Mouse (Mus musculus): Measurements from ENCODE around the gene Fryl. TPM values are rescaled to one million over a fixed set of nuclear protein-coding genes. Genes with fewer than 3 reads are reported as not detected.

Fryl gene
- polyA plus RNA-seq, 1 experiment, result 29.9 TPM

- no peak for DNase-seq
- TF ChIP-seq POLR2A (IDR thresholded peaks at IDR 0.05; ENCODE audit: low read depth, low read length) (no peak), CTCF (conservative IDR thresholded peaks at IDR 0.05; ENCODE audit: insufficient read depth, insufficient read length, low read depth, low read length) (no peak)
- H3K27me3 ChIP-seq (replicated peaks; ENCODE audit: control insufficient read depth, insufficient read depth, low read length), result no peaks in the 10 kb centered on the region
- no peak overlapping the region for H3K4me3 ChIP-seq (ENCODE audit: insufficient read depth, low read depth, low read length)
- H3K4me1 ChIP-seq (ENCODE audit: control insufficient read depth, insufficient read depth, low read length), result no peaks in the 10 kb centered on the region
- no peaks in the 10 kb centered on the region for H3K36me3 ChIP-seq (ENCODE audit: control insufficient read depth, insufficient read depth, low read length)
- no peak overlapping the region for H3K27ac ChIP-seq (ENCODE audit: insufficient read depth, low read depth, low read length)
- WGBS, result 91% methylated on average over 5 of the region's 5 CpGs
Observed at GRCm38 (mm10) chr5:73190164-73190563, 66.3 kb downstream of the Fryl start.

GRCm38 (mm10) chr5:73189443-73190160 lies 66.8 kb downstream of the Fryl start:
- TF ChIP-seq CTCF (conservative IDR thresholded peaks at IDR 0.05; ENCODE audit: insufficient read depth, insufficient read length, low read depth, low read length) (no peak), POLR2A (IDR thresholded peaks at IDR 0.05; ENCODE audit: low read depth, low read length) (no peak)
- Histone ChIP-seq H3K4me1 (ENCODE audit: control insufficient read depth, insufficient read depth, low read length) (no peaks in the 10 kb centered on the region), H3K27me3 (replicated peaks; ENCODE audit: control insufficient read depth, insufficient read depth, low read length) (no peaks in the 10 kb centered on the region), H3K36me3 (ENCODE audit: control insufficient read depth, insufficient read depth, low read length) (no peaks in the 10 kb centered on the region), H3K27ac (ENCODE audit: insufficient read depth, low read depth, low read length) (no peak overlapping the region), H3K4me3 (ENCODE audit: insufficient read depth, low read depth, low read length) (no peak overlapping the region)
- 83% methylated on average over 9 of the region's 9 CpGs for WGBS
- no peak for DNase-seq

- no peak for TF ChIP-seq POLR2A (IDR thresholded peaks at IDR 0.05; ENCODE audit: low read depth, low read length)
- no peak for TF ChIP-seq CTCF (conservative IDR thresholded peaks at IDR 0.05; ENCODE audit: insufficient read depth, insufficient read length, low read depth, low read length)
- no peak for DNase-seq
- H3K27ac ChIP-seq (ENCODE audit: insufficient read depth, low read depth, low read length), result no peak overlapping the region
- 71% methylated on average over 7 of the region's 7 CpGs for WGBS
- H3K4me3 ChIP-seq (ENCODE audit: insufficient read depth, low read depth, low read length), result no peak overlapping the region
- H3K4me1 ChIP-seq (ENCODE audit: control insufficient read depth, insufficient read depth, low read length), result no peaks in the 10 kb centered on the region
- no peaks in the 10 kb centered on the region for H3K36me3 ChIP-seq (ENCODE audit: control insufficient read depth, insufficient read depth, low read length)
- no peaks in the 10 kb centered on the region for H3K27me3 ChIP-seq (replicated peaks; ENCODE audit: control insufficient read depth, insufficient read depth, low read length)
Observed at GRCm38 (mm10) chr5:73188576-73188975, 67.8 kb downstream of the Fryl start.

GRCm38 (mm10) chr5:73188164-73188563 lies 68.3 kb downstream of the Fryl start:
- DNase-seq, result no peak
- H3K27ac ChIP-seq (ENCODE audit: insufficient read depth, low read depth, low read length), result no peak overlapping the region
- 85% methylated on average over 5 of the region's 5 CpGs for WGBS
- H3K4me1 ChIP-seq (ENCODE audit: control insufficient read depth, insufficient read depth, low read length), result no peaks in the 10 kb centered on the region
- no peak for TF ChIP-seq CTCF (conservative IDR thresholded peaks at IDR 0.05; ENCODE audit: insufficient read depth, insufficient read length, low read depth, low read length)
- TF ChIP-seq POLR2A (IDR thresholded peaks at IDR 0.05; ENCODE audit: low read depth, low read length), result no peak
- no peaks in the 10 kb centered on the region for H3K27me3 ChIP-seq (replicated peaks; ENCODE audit: control insufficient read depth, insufficient read depth, low read length)
- H3K36me3 ChIP-seq (ENCODE audit: control insufficient read depth, insufficient read depth, low read length), result no peaks in the 10 kb centered on the region
- H3K4me3 ChIP-seq (ENCODE audit: insufficient read depth, low read depth, low read length), result no peak overlapping the region

- Histone ChIP-seq H3K36me3 (ENCODE audit: control insufficient read depth, insufficient read depth, low read length) (no peaks in the 10 kb centered on the region), H3K27ac (ENCODE audit: insufficient read depth, low read depth, low read length) (peak overlapping the region; percentile 16; the same call in 1 of the 2 replicates), H3K4me3 (ENCODE audit: insufficient read depth, low read depth, low read length) (no peak overlapping the region), H3K4me1 (ENCODE audit: control insufficient read depth, insufficient read depth, low read length) (no peaks in the 10 kb centered on the region), H3K27me3 (replicated peaks; ENCODE audit: control insufficient read depth, insufficient read depth, low read length) (no peaks in the 10 kb centered on the region)
- no peak for DNase-seq
- TF ChIP-seq CTCF (conservative IDR thresholded peaks at IDR 0.05; ENCODE audit: insufficient read depth, insufficient read length, low read depth, low read length), result no peak
- no peak for TF ChIP-seq POLR2A (IDR thresholded peaks at IDR 0.05; ENCODE audit: low read depth, low read length)
- WGBS, result 37% methylated on average over 5 of the region's 5 CpGs
Observed at GRCm38 (mm10) chr5:73186912-73187311, 69.5 kb downstream of the Fryl start.

- no peak overlapping the region for H3K4me3 ChIP-seq (ENCODE audit: insufficient read depth, low read depth, low read length)
- no peaks in the 10 kb centered on the region for H3K27me3 ChIP-seq (replicated peaks; ENCODE audit: control insufficient read depth, insufficient read depth, low read length)
- H3K36me3 ChIP-seq (ENCODE audit: control insufficient read depth, insufficient read depth, low read length), result no peaks in the 10 kb centered on the region
- no peak overlapping the region for H3K27ac ChIP-seq (ENCODE audit: insufficient read depth, low read depth, low read length)
- WGBS, result 59% methylated on average over 4 of the region's 4 CpGs
- no peaks in the 10 kb centered on the region for H3K4me1 ChIP-seq (ENCODE audit: control insufficient read depth, insufficient read depth, low read length)
- DNase-seq, result no peak
- TF ChIP-seq CTCF (conservative IDR thresholded peaks at IDR 0.05; ENCODE audit: insufficient read depth, insufficient read length, low read depth, low read length) (no peak), POLR2A (IDR thresholded peaks at IDR 0.05; ENCODE audit: low read depth, low read length) (no peak)
Observed at GRCm38 (mm10) chr5:73185424-73185823, 71.0 kb downstream of the Fryl start.

GRCm38 (mm10) chr5:73182701-73183447 lies 73.5 kb downstream of the Fryl start:
- Histone ChIP-seq H3K36me3 (ENCODE audit: control insufficient read depth, insufficient read depth, low read length) (no peaks in the 10 kb centered on the region), H3K27ac (ENCODE audit: insufficient read depth, low read depth, low read length) (no peak overlapping the region), H3K27me3 (replicated peaks; ENCODE audit: control insufficient read depth, insufficient read depth, low read length) (no peaks in the 10 kb centered on the region), H3K4me3 (ENCODE audit: insufficient read depth, low read depth, low read length) (no peak overlapping the region), H3K4me1 (ENCODE audit: control insufficient read depth, insufficient read depth, low read length) (no peaks in the 10 kb centered on the region)
- TF ChIP-seq POLR2A (IDR thresholded peaks at IDR 0.05; ENCODE audit: low read depth, low read length) (no peak), CTCF (conservative IDR thresholded peaks at IDR 0.05; ENCODE audit: insufficient read depth, insufficient read length, low read depth, low read length) (no peak)
- 77% methylated on average over 12 of the region's 12 CpGs for WGBS
- DNase-seq, result no peak

All from kidney, adult 2 months (tissue).